Comparison of ENCODE assay signal across 28 mouse cellular contexts in genomic region chr9:5595891-5596635, GRCm38 (mm10).
DNase-seq lines count a peak whose midpoint lies in the region; ATAC-seq and TF ChIP-seq lines count a peak whose summit lies in the region.
"Had no signal": no experiment of that assay in that cellular context is flagged by ENCODE, and none has a peak within 500 bp of the region (broad histone marks: within the 10 kb centered on the region; RNA-seq: fewer than 3 reads in every experiment).

No protein-coding gene starts in this region.

- peak in 1 of 2 experiments; percentile 20; a peak in 1 of 4 replicates for TF ChIP-seq EP300 in MEL (IDR thresholded peaks at IDR 0.05; ENCODE audit: low read depth in 1 of 2, low read length in 2 of 2)

- no peaks in the 10 kb centered on the region for H3K36me3 ChIP-seq in hindbrain, embryonic 11.5 days (ENCODE audit: control insufficient read depth, insufficient read depth, low read length)
- no peaks in the 10 kb centered on the region for H3K36me3 ChIP-seq in hindbrain, embryonic 10.5 days
- H3K36me3 ChIP-seq in neural tube, embryonic 11.5 days (ENCODE audit: control insufficient read depth, insufficient read depth, low read length) = no peaks in the 10 kb centered on the region
- H3K36me3 ChIP-seq in MEL (ENCODE audit: control insufficient read depth in 1 of 2, insufficient read depth in 2 of 2, low read length in 2 of 2) = no peaks in the 10 kb centered on the region
- H3K36me3 ChIP-seq: embryonic facial prominence, embryonic 13.5 days; forebrain, embryonic 15.5 days; G1E; heart, embryonic 12.5 days; liver, embryonic 12.5 days; neural tube, embryonic 13.5 days had no signal

- no peak overlapping the region for H3K27ac ChIP-seq in hindbrain, embryonic 11.5 days (ENCODE audit: low read depth, low read length)
- no peak overlapping the region for H3K27ac ChIP-seq in hindbrain, embryonic 10.5 days
- H3K27ac ChIP-seq in neural tube, embryonic 11.5 days (ENCODE audit: low read depth, low read length) = no peak overlapping the region
- no peak overlapping the region for H3K27ac ChIP-seq in MEL (ENCODE audit: control insufficient read depth, low read depth, low read length)
- H3K27ac ChIP-seq: embryonic facial prominence, embryonic 13.5 days; forebrain, embryonic 15.5 days; gastrocnemius, adult 2 months; heart, adult 2 months; liver, embryonic 12.5 days; neural tube, embryonic 13.5 days had no signal

- no peak overlapping the region for H3K4me2 ChIP-seq in hindbrain, embryonic 11.5 days (replicated peaks; ENCODE audit: low read depth, low read length)
- no peak overlapping the region for H3K4me2 ChIP-seq in neural tube, embryonic 11.5 days (ENCODE audit: low read depth)
- H3K4me2 ChIP-seq: embryonic facial prominence, embryonic 13.5 days; forebrain, embryonic 15.5 days; heart, embryonic 12.5 days; liver, embryonic 12.5 days; neural tube, embryonic 13.5 days had no signal

- no peaks in the 10 kb centered on the region for H3K9me3 ChIP-seq in hindbrain, embryonic 11.5 days (ENCODE audit: control insufficient read depth, low read length)
- H3K9me3 ChIP-seq in hindbrain, embryonic 10.5 days = peaks cover 5% of the 10 kb centered on the region; the same call in 1 of the 2 replicates
- H3K9me3 ChIP-seq in neural tube, embryonic 11.5 days (ENCODE audit: control insufficient read depth, low read length) = no peaks in the 10 kb centered on the region
- H3K9me3 ChIP-seq in MEL (replicated peaks; ENCODE audit: insufficient read depth, low read length) = no peaks in the 10 kb centered on the region
- H3K9me3 ChIP-seq: embryonic facial prominence, embryonic 13.5 days; forebrain, embryonic 15.5 days; G1E; liver, embryonic 12.5 days; neural tube, embryonic 13.5 days had no signal

- peak; percentile 51; the same call in 1 of the 2 replicates for ATAC-seq in hindbrain, embryonic 11.5 days (ENCODE audit: low FRiP score)
- ATAC-seq in neural tube, embryonic 11.5 days (ENCODE audit: insufficient read depth, low FRiP score, low TSS enrichment) = peak; percentile 80
- ATAC-seq: forebrain, embryonic 15.5 days; hindbrain, embryonic 16.5 days; liver, embryonic 12.5 days; liver, postnatal 0 days; Patski had no signal

- H3K4me1 ChIP-seq in hindbrain, embryonic 11.5 days (replicated peaks; ENCODE audit: control insufficient read depth, insufficient read depth, low read length) = no peaks in the 10 kb centered on the region
- H3K4me1 ChIP-seq in hindbrain, embryonic 10.5 days (replicated peaks) = peaks cover 6% of the 10 kb centered on the region; the same call in 1 of the 2 replicates
- no peaks in the 10 kb centered on the region for H3K4me1 ChIP-seq in neural tube, embryonic 11.5 days (ENCODE audit: control insufficient read depth, insufficient read depth, low read length)
- no peaks in the 10 kb centered on the region for H3K4me1 ChIP-seq in MEL (ENCODE audit: control insufficient read depth in 1 of 2, insufficient read depth in 2 of 2, low read length in 2 of 2)
- H3K4me1 ChIP-seq: embryonic facial prominence, embryonic 13.5 days; forebrain, embryonic 15.5 days; heart, embryonic 12.5 days; liver, embryonic 12.5 days; neural tube, embryonic 13.5 days had no signal

- H3K4me3 ChIP-seq in hindbrain, embryonic 11.5 days (ENCODE audit: low read depth, low read length) = no peak overlapping the region
- H3K4me3 ChIP-seq in hindbrain, embryonic 10.5 days = no peak overlapping the region
- no peak overlapping the region for H3K4me3 ChIP-seq in neural tube, embryonic 11.5 days (ENCODE audit: low read depth, low read length)
- no peak overlapping the region for H3K4me3 ChIP-seq in MEL (ENCODE audit: control insufficient read depth in 1 of 2, insufficient read depth in 1 of 2, low read depth in 2 of 2, low read length in 2 of 2)
- H3K4me3 ChIP-seq: embryonic facial prominence, embryonic 13.5 days; erythroblast, embryonic 14.5 days; forebrain, embryonic 15.5 days; gastrocnemius, adult 2 months; heart, adult 2 months; heart, embryonic 12.5 days; liver, embryonic 12.5 days; neural tube, embryonic 13.5 days had no signal

- 69% methylated on average over 3 of the region's 3 CpGs for WGBS in hindbrain, embryonic 11.5 days
- WGBS in hindbrain, embryonic 10.5 days = 76% methylated on average over 3 of the region's 3 CpGs
- WGBS in neural tube, embryonic 11.5 days = 58% methylated on average over 3 of the region's 3 CpGs

- TF ChIP-seq POLR2A in MEL (IDR thresholded peaks at IDR 0.05; ENCODE audit: control insufficient read depth in 1 of 2, insufficient read depth in 1 of 2, low read depth in 1 of 2, low read length in 2 of 2, poor library complexity in 1 of 2) = no peak

- H3K27me3 ChIP-seq in hindbrain, embryonic 11.5 days (ENCODE audit: control insufficient read depth, insufficient read depth, low read length) = no peaks in the 10 kb centered on the region
- no peaks in the 10 kb centered on the region for H3K27me3 ChIP-seq in hindbrain, embryonic 10.5 days (ENCODE audit: insufficient read depth, poor library complexity, severe bottlenecking)
- H3K27me3 ChIP-seq in neural tube, embryonic 11.5 days (ENCODE audit: control insufficient read depth, insufficient read depth, low read length) = no peaks in the 10 kb centered on the region
- no peaks in the 10 kb centered on the region for H3K27me3 ChIP-seq in MEL (ENCODE audit: control insufficient read depth in 1 of 2, insufficient read depth in 2 of 2, low read length in 2 of 2)
- H3K27me3 ChIP-seq: embryonic facial prominence, embryonic 13.5 days; forebrain, embryonic 15.5 days; heart, embryonic 12.5 days; liver, embryonic 12.5 days; neural tube, embryonic 13.5 days; Patski had no signal

- DNase-seq in hindbrain, embryonic 11.5 days (ENCODE audit: low spot score) = no peak
- no peak for DNase-seq in hindbrain, embryonic 10.5 days (ENCODE audit: low spot score)
- no peak for DNase-seq in neural tube, embryonic 11.5 days (ENCODE audit: low spot score)
- no peak for DNase-seq in neural tube, embryonic 10.5 days (ENCODE audit: extremely low spot score, low spot score)
- DNase-seq in MEL (ENCODE audit: low read depth, low spot score) = peak; percentile 27
- peak; percentile 4 for DNase-seq in mesoderm, embryonic 11.5 days (ENCODE audit: low read depth, low spot score)
- no peak for DNase-seq in cerebellum, postnatal 14 days
- DNase-seq: adrenal gland, postnatal 25 days; cerebellum, adult 18-20 months; cerebellum, postnatal 25 days; gastrocnemius, adult 2 months; heart, adult 2 months; heart, postnatal 4 days; kidney, adult 18-20 months; kidney, postnatal 4 days; liver, postnatal 0 days; lung, postnatal 36 days; thymus, adult 2 months; thymus, postnatal 36 days had no signal

- H3K79me2 ChIP-seq in MEL (ENCODE audit: control insufficient read depth, insufficient read depth, low read length, poor library complexity) = no peaks in the 10 kb centered on the region

- H3K9ac ChIP-seq in hindbrain, embryonic 11.5 days (ENCODE audit: low read depth, low read length) = no peak overlapping the region
- H3K9ac ChIP-seq in neural tube, embryonic 11.5 days (ENCODE audit: low read length) = no peak overlapping the region
- no peak overlapping the region for H3K9ac ChIP-seq in MEL (ENCODE audit: control insufficient read depth, low read depth, low read length, poor library complexity, severe bottlenecking)
- H3K9ac ChIP-seq: embryonic facial prominence, embryonic 13.5 days; forebrain, embryonic 15.5 days; heart, embryonic 12.5 days; liver, embryonic 12.5 days; liver, postnatal 0 days; neural tube, embryonic 13.5 days had no signal

- TF ChIP-seq CTCF in MEL (IDR thresholded peaks at IDR 0.05 in 2 of 3, conservative IDR thresholded peaks at IDR 0.05 in 1 of 3; ENCODE audit: control insufficient read depth in 1 of 3, insufficient read depth in 1 of 3, low read depth in 2 of 3, low read length in 3 of 3, poor library complexity in 1 of 3, severe bottlenecking in 1 of 3) = no peak

- no peak for TF ChIP-seq RAD21 in MEL (IDR thresholded peaks at IDR 0.05; ENCODE audit: low read depth, low read length)

TF ChIP-seq in MEL, 35 proteins besides CTCF, POLR2A, EP300 and RAD21:
- TF ChIP-seq GATA1 (IDR thresholded peaks at IDR 0.05; ENCODE audit: low read depth, low read length) (peak; percentile 15; the same call in 1 of the 2 replicates), BHLHE40 (IDR thresholded peaks at IDR 0.05; ENCODE audit: borderline replicate concordance, low read depth, low read length) (no peak)
TF ChIP-seq in MEL: peak in this region for 1.

Comparison
In these comparisons a context has a peak if more than half of its experiments do, and no peak if none do; other contexts are left out.
1. DNase-seq: peak in MEL (single experiment) and mesoderm, embryonic 11.5 days (single experiment); none in hindbrain, embryonic 11.5 days (single experiment), hindbrain, embryonic 10.5 days (single experiment), neural tube, embryonic 11.5 days (single experiment), neural tube, embryonic 10.5 days (single experiment) and cerebellum, postnatal 14 days (0 of 2).